Mouse (Mus musculus): Measurements from ENCODE around the gene Ilf3.

DNA sequence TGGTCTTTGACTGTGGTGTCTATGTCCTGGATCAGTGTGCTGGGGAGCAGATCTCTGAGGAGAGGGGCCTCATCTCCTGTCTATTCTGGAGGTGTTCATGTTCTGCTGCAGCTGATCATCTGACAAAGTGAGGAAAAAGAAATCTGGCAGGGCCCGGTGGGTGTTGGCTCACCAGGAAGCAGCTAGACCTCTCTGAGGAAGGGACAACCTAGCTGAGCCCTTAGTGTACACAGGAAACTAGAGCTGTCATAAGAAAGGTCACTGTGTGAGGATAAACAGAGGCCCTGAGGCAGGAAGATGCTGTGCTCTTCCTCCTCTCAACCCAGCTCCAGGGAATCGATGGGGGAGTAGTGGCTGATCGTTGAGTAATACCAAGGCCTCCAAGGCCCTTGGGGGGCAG lies 82.6 kb downstream of the Ilf3 start:
- TF ChIP-seq POLR2A (IDR thresholded peaks at IDR 0.05; ENCODE audit: low read depth, low read length) (no peak), CTCF (IDR thresholded peaks at IDR 0.05; ENCODE audit: borderline replicate concordance, insufficient read depth, low read length) (no peak)
